Mouse (Mus musculus) liver, postnatal 0 days (tissue): ENCODE results near the gene Thbs1.

ENCODE experiments used
- CTCF ChIP-seq: sonication (generic); IDR thresholded peaks from 2 replicates; pipeline ENCODE4 v1.5.1; 2016; ENCODE audit warnings: antibody characterized with exemption, low read depth
- EP300 ChIP-seq: IDR thresholded peaks from 2 replicates; pipeline ENCODE4 v1.6.1; 2016; ENCODE audit warnings: antibody characterized with exemption, low read depth, mild to moderate bottlenecking

DNA sequence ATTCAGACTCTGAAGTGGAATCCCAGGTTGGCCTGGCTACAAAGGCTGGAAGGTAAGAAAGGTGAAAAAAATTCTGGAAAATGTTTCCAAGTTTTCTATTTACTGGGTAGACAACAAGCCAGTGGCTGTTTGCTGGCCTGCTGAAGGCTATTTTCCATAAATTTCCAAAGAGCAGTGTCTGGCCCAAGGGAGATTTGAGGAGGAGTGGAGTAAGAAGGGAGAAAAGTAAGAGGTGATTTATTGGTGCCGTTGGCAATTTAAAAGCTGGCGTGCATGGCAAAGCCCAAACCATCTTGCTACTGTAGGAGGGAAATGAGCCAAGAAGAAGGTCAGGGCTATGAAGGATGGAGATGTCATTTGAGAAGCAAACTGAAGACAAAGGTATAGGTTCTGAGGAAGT lies 26.0 kb upstream of the Thbs1 start:
- TF ChIP-seq CTCF (no peak), EP300 (no peak)
